Mouse (Mus musculus) heart, postnatal 36 days (tissue): ENCODE measurements around the gene Zdhhc15. TPM values are rescaled to one million over a fixed set of nuclear protein-coding genes. Genes with fewer than 3 reads are reported as not detected.
"Not testable (repeated sequence)": the region's sequence is repeated elsewhere in the genome, so short reads cannot be mapped to it uniquely, and the experiment has no call there.

ENCODE experiments used
- DNase-seq, 2 experiments: peaks; one replicate each; pipeline ENCODE4 v3.0.0; 2021 to 2022
- intact Hi-C: fragments of 180-260 bp; cut with DNase I; formaldehyde crosslinking; loops from one replicate; pipeline ENCODE4 v1.15.1; 2025
- total RNA-seq, 2 experiments: library from RNA; stranded (reverse); gene quantifications; 2 replicates each; pipeline ENCODE4 v1.2.3; 2021

The Zdhhc15 gene
- total RNA-seq: under 1 TPM; 0.54 to 0.67 TPM

GRCm38 (mm10) chrX:104670757-104671549 lies at the start of gene Zdhhc15:
TSS of gene Zdhhc15 (minus strand) at chrX:104671064.
- DNase-seq: peak; percentile 36 to 43
- intact Hi-C loops: no loop called here

- no peak for DNase-seq
- intact Hi-C loops: no loop called here
Observed at GRCm38 (mm10) chrX:104707935-104708334, 37.1 kb upstream of the Zdhhc15 start.

- intact Hi-C loops: no loop called here
- no peak for DNase-seq
Observed at GRCm38 (mm10) chrX:104669850-104670756, 761 bp downstream of the Zdhhc15 start.

- intact Hi-C loops: no loop called here
Observed at GRCm38 (mm10) chrX:104656976-104657375, 13.9 kb downstream of the Zdhhc15 start.

GRCm38 (mm10) chrX:104612531-104612930 lies 58.3 kb downstream of the Zdhhc15 start:
- no peak for DNase-seq
- intact Hi-C loops: no loop called here

More at GRCm38 (mm10) chrX:104656976-104657375, 13.9 kb downstream of the Zdhhc15 start:
- DNase-seq: no peak

- DNase-seq, intact Hi-C loops: not testable (repeated sequence)
Observed at GRCm38 (mm10) chrX:104603738-104604430, 67.0 kb downstream of the Zdhhc15 start.

GRCm38 (mm10) chrX:104602168-104602859 lies 68.5 kb downstream of the Zdhhc15 start:
- intact Hi-C loops, DNase-seq: not testable (repeated sequence)

GRCm38 (mm10) chrX:104573946-104574345 lies 96.9 kb downstream of the Zdhhc15 start:
- intact Hi-C loops: no loop called here
- no peak for DNase-seq

- DNase-seq: no peak
Observed at GRCm38 (mm10) chrX:104567497-104567896, 103.4 kb downstream of the Zdhhc15 start.

GRCm38 (mm10) chrX:104545283-104545682 lies 125.6 kb downstream of the Zdhhc15 start:
- intact Hi-C loops: no loop called here
- no peak for DNase-seq

More at GRCm38 (mm10) chrX:104567497-104567896, 103.4 kb downstream of the Zdhhc15 start:
- intact Hi-C loops: no loop called here

- no peak for DNase-seq
- intact Hi-C loops: no loop called here
Observed at GRCm38 (mm10) chrX:104543919-104544595, 126.8 kb downstream of the Zdhhc15 start.

- intact Hi-C loops: no loop called here
- no peak for DNase-seq
Observed at GRCm38 (mm10) chrX:104542635-104543034, 128.2 kb downstream of the Zdhhc15 start.

- intact Hi-C loops: no loop called here
- no peak for DNase-seq
Observed at GRCm38 (mm10) chrX:104501765-104502164, 169.1 kb downstream of the Zdhhc15 start.

- intact Hi-C loops: no loop called here
- no peak for DNase-seq
Observed at GRCm38 (mm10) chrX:104489626-104490355, 181.1 kb downstream of the Zdhhc15 start.

- intact Hi-C loops: no loop called here
- no peak for DNase-seq
Observed at GRCm38 (mm10) chrX:104488870-104489467, 181.9 kb downstream of the Zdhhc15 start.

- intact Hi-C loops: no loop called here
- DNase-seq: no peak
Observed at GRCm38 (mm10) chrX:104488036-104488435, 182.8 kb downstream of the Zdhhc15 start.
